Mouse (Mus musculus): ENCODE data around the gene Unc5a.

DNA sequence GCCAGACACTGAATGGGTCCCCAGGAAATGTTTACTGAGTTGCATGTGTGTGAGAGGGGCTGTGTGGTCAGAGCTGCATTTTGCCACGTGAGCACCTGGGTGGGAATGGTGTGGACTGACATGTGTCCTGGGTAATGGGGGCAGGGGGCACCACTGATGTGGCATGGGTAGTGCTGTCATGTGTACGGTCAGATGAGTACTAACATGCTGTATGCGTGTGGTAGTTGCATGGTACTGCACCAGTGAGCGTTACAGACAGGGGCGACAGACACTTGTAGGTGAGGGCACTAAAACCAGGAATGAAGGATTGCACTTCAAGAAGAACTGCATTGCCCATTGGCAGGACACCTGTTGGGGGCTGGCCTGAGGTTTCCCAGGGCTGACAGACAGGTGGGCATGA lies 2.0 kb downstream of the Unc5a start:
- TF ChIP-seq POLR2A (IDR thresholded peaks at IDR 0.05; ENCODE audit: borderline replicate concordance, control insufficient read depth, low read depth, low read length) (no peak), CTCF (IDR thresholded peaks at IDR 0.05; ENCODE audit: control insufficient read depth, insufficient read depth, low read length) (no peak)

Data from bone marrow, adult 2 months (tissue).